Mouse (Mus musculus): ENCODE measurements around the gene Cyp2c38. TPM values are rescaled to one million over a fixed set of nuclear protein-coding genes. Genes with fewer than 3 reads are reported as not detected.

Gene Cyp2c38
- polyA plus RNA-seq (2012; ENCODE audit: low replicate concordance): not detected in 2 replicates

DNA sequence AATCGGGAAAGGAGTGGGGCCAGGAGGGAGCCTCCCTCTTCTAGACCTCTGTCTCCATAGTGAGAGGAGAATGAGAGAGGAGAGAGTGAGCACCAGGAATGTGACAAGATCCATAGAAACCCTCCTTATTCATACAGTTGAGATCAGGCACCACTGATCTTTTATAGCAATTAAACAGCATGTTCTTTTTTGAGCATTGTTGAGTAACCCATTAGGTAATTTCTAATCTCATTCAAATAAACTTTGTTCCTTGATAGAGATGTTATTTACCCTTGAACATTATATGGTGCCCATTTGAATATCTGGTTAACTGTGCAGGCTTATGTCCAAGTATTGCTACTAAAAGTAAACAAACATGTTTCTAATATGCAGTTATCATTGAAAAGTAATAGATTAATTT lies at the start of gene Cyp2c38:
Gene Cyp2c38, minus strand, starts transcription at position 135 of the 400 bp plus-strand sequence.

DNA sequence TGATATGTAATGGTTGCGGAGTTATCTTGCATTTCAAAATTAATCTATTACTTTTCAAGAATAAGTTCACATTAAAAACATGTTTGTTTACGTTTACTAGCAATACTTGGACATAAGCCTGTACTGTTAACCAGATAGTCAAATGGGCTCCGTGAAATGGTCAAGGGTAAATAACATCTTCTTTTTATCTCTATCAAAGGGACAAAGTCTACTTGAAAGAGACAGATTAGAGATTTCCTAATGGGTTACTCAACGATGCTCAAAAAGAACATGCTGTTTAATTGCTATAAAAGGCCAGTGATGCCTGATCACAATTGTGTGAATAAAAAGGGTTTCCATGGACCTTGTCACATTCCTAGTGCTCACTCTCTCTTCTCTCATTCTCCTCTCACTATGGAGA lies 47.7 kb upstream of the Cyp2c38 start, which contains the start of gene Cyp2c39:
Gene Cyp2c39, plus strand, starts transcription at position 329 of the 400 bp plus-strand sequence.

Other genes with a start within 250 kb of the Cyp2c38 start
- not detected in 2 replicates for gene Cyp2c29, start 193.7 kb downstream of the Cyp2c38 start, polyA plus RNA-seq (2012; ENCODE audit: low replicate concordance)
- not detected in 2 replicates for gene Cyp2c39, start 47.8 kb upstream of the Cyp2c38 start, polyA plus RNA-seq (2012; ENCODE audit: low replicate concordance)
- not detected in 2 replicates for gene Cyp2c67, start 186.0 kb upstream of the Cyp2c38 start, polyA plus RNA-seq (2012; ENCODE audit: low replicate concordance)